Mouse (Mus musculus) megakaryocyte, embryonic 14.5 days (primary cell): ENCODE results near the gene Rab3d.

Experiments
- FLI1 ChIP-seq: IDR thresholded peaks from 2 replicates; pipeline ENCODE4 v1.6.1; 2012; ENCODE audit warnings: low read length, inconsistent platforms, mixed read lengths
- GATA1 ChIP-seq: IDR thresholded peaks from 3 replicates; pipeline ENCODE4 v1.6.1; 2012; ENCODE audit warnings: mixed read lengths, low read length, inconsistent platforms, borderline replicate concordance

GRCm38 (mm10) chr9:21953600-21953999 lies 35.6 kb upstream of the Rab3d start:
- no peak for TF ChIP-seq GATA1
- TF ChIP-seq FLI1, result no peak
